Mouse (Mus musculus) gastrocnemius, adult 2 months (tissue): ENCODE results near the gene Arv1. TPM values are rescaled to one million over a fixed set of nuclear protein-coding genes. Genes with fewer than 3 reads are reported as not detected.

Experiments used
- DNase-seq: peaks from one replicate; pipeline ENCODE4 v3.0.0; 2022
- H3K27ac ChIP-seq: fragments of 200-600 bp; 2 replicates; pipeline ENCODE4 v1.8.1; 2022; ENCODE audit warnings: mild to moderate bottlenecking
- H3K4me3 ChIP-seq: fragments of 200-600 bp; 2 replicates; pipeline ENCODE4 v1.8.1; 2022; ENCODE audit warnings: mild to moderate bottlenecking, moderate library complexity
- CTCF ChIP-seq: fragments of 200-600 bp; IDR thresholded peaks from 2 replicates; pipeline ENCODE4 v1.8.1; 2022; ENCODE audit warnings: antibody characterized with exemption, mild to moderate bottlenecking, moderate library complexity
- intact Hi-C: fragments of 180-260 bp; cut with DNase I; formaldehyde crosslinking; loops from one replicate; pipeline ENCODE4 v1.15.1; 2025
- total RNA-seq, 2 experiments: library from RNA; stranded (reverse); gene quantifications; 2 replicates each; pipeline ENCODE4 v1.2.3; 2021

Gene Arv1
- total RNA-seq, 2 experiments from 2014 or later = 2.9 to 3.5 TPM

- no peak overlapping the region for H3K27ac ChIP-seq
- H3K4me3 ChIP-seq = no peak overlapping the region
- DNase-seq = no peak
- no peak for TF ChIP-seq CTCF
- intact Hi-C loops = no loop called here
These were observed 20.9 kb upstream of the Arv1 start for GRCm38 (mm10) chr8:124701023-124701422.

GRCm38 (mm10) chr8:124702183-124702582 lies 19.8 kb upstream of the Arv1 start:
- no peak for DNase-seq
- intact Hi-C loops = no loop called here
- Histone ChIP-seq H3K4me3 (no peak overlapping the region), H3K27ac (no peak overlapping the region)
- TF ChIP-seq CTCF = no peak

GRCm38 (mm10) chr8:124703526-124703925 lies 18.4 kb upstream of the Arv1 start:
- TF ChIP-seq CTCF = no peak
- Histone ChIP-seq H3K4me3 (no peak overlapping the region), H3K27ac (no peak overlapping the region)
- no peak for DNase-seq
- intact Hi-C loops = no loop called here

GRCm38 (mm10) chr8:124704376-124704775 lies 17.6 kb upstream of the Arv1 start:
- H3K4me3 ChIP-seq = no peak overlapping the region
- intact Hi-C loops = no loop called here
- DNase-seq = no peak
- TF ChIP-seq CTCF = no peak
- H3K27ac ChIP-seq = no peak overlapping the region

- H3K4me3 ChIP-seq = no peak overlapping the region
- intact Hi-C loops = no loop called here
- no peak for DNase-seq
- H3K27ac ChIP-seq = no peak overlapping the region
- no peak for TF ChIP-seq CTCF
These were observed 16.1 kb upstream of the Arv1 start for GRCm38 (mm10) chr8:124705823-124706222.

- no peak for TF ChIP-seq CTCF
- intact Hi-C loops = no loop called here
- no peak overlapping the region for H3K27ac ChIP-seq
These were observed 8.7 kb upstream of the Arv1 start for GRCm38 (mm10) chr8:124713207-124713606.

GRCm38 (mm10) chr8:124715736-124716135 lies 6.2 kb upstream of the Arv1 start:
- no peak for TF ChIP-seq CTCF
- no peak overlapping the region for H3K4me3 ChIP-seq
- no peak for DNase-seq
- no peak overlapping the region for H3K27ac ChIP-seq
- intact Hi-C loops = no loop called here

More at GRCm38 (mm10) chr8:124713207-124713606, 8.7 kb upstream of the Arv1 start:
- DNase-seq = no peak
- no peak overlapping the region for H3K4me3 ChIP-seq

- no peak overlapping the region for H3K4me3 ChIP-seq
- intact Hi-C loops = no loop called here
- no peak for TF ChIP-seq CTCF
These were observed 1.8 kb upstream of the Arv1 start for GRCm38 (mm10) chr8:124720133-124720532.

GRCm38 (mm10) chr8:124720938-124721861 lies 739 bp upstream of the Arv1 start:
- DNase-seq = no peak
- no peak for TF ChIP-seq CTCF
- peak overlapping the region; percentile 85 for H3K27ac ChIP-seq
- peak overlapping the region; percentile 97 for H3K4me3 ChIP-seq
- intact Hi-C loops = no loop called here

More at GRCm38 (mm10) chr8:124720133-124720532, 1.8 kb upstream of the Arv1 start:
- no peak for DNase-seq
- H3K27ac ChIP-seq = no peak overlapping the region

- no peak for DNase-seq
- no peak for TF ChIP-seq CTCF
- Histone ChIP-seq H3K27ac (no peak overlapping the region), H3K4me3 (no peak overlapping the region)
- intact Hi-C loops = no loop called here
These were observed 2.4 kb downstream of the Arv1 start for GRCm38 (mm10) chr8:124724301-124724700.

- Histone ChIP-seq H3K27ac (peak overlapping the region; percentile 28; the same call in 1 of the 2 replicates), H3K4me3 (peak overlapping the region; percentile 20; the same call in 1 of the 2 replicates)
- no peak for TF ChIP-seq CTCF
- DNase-seq = no peak
- intact Hi-C loops = no loop called here
These were observed 10.9 kb downstream of the Arv1 start for GRCm38 (mm10) chr8:124732828-124733227.

- no peak for TF ChIP-seq CTCF
- intact Hi-C loops = no loop called here
- Histone ChIP-seq H3K27ac (no peak overlapping the region), H3K4me3 (no peak overlapping the region)
- DNase-seq = no peak
These were observed 13.5 kb downstream of the Arv1 start for GRCm38 (mm10) chr8:124735371-124735911.

- Histone ChIP-seq H3K27ac (no peak overlapping the region), H3K4me3 (no peak overlapping the region)
- intact Hi-C loops = loop anchor here (2.0 kb wide), 1 partner anchor 88 kb away; no protein-coding TSS in a partner anchor
- DNase-seq = no peak
- TF ChIP-seq CTCF = peak; percentile 69
These were observed 17.3 kb downstream of the Arv1 start for GRCm38 (mm10) chr8:124739268-124739667.
